Mouse (Mus musculus) liver, embryonic 13.5 days (tissue): ENCODE measurements around the gene Etnppl. TPM values are rescaled to one million over a fixed set of nuclear protein-coding genes. Genes with fewer than 3 reads are reported as not detected.

Experiments used
- ATAC-seq: fragments of 200-750 bp; cut with Nextera tagmentation; 2 replicates; pipeline ENCODE4 v1.8.0; 2017; ENCODE audit warnings: low read depth, mild to moderate bottlenecking, moderate number of reproducible peaks, moderate library complexity
- DNase-seq: peaks from one replicate; pipeline ENCODE4 v3.0.0; 2022
- H3K27ac ChIP-seq: fragments of 300-500 bp; sonication (generic); 2 replicates; pipeline ENCODE4 v1.5.1; 2015; ENCODE audit warnings: moderate library complexity, mild to moderate bottlenecking, inconsistent platforms
- H3K27me3 ChIP-seq: fragments of 300-500 bp; sonication (generic); 2 replicates; pipeline ENCODE4 v1.6.1; 2015; ENCODE audit warnings: mild to moderate bottlenecking, inconsistent platforms
- H3K36me3 ChIP-seq: fragments of 300-500 bp; sonication (generic); 2 replicates; pipeline ENCODE4 v1.6.1; 2015; ENCODE audit warnings: mild to moderate bottlenecking, inconsistent platforms
- H3K4me1 ChIP-seq: fragments of 300-500 bp; sonication (generic); replicated peaks from 2 replicates; pipeline ENCODE4 v1.6.1; 2015; ENCODE audit warnings: inconsistent platforms
- H3K4me2 ChIP-seq: fragments of 300-500 bp; sonication (generic); 2 replicates; pipeline ENCODE4 v1.6.1; 2015; ENCODE audit warnings: inconsistent platforms, mild to moderate bottlenecking, moderate library complexity
- H3K4me3 ChIP-seq: fragments of 300-500 bp; sonication (generic); replicated peaks from 2 replicates; pipeline ENCODE4 v1.5.1; 2015; ENCODE audit warnings: mild to moderate bottlenecking, inconsistent platforms
- H3K9ac ChIP-seq: fragments of 300-500 bp; sonication (generic); 2 replicates; pipeline ENCODE4 v1.6.1; 2015; ENCODE audit warnings: mild to moderate bottlenecking, inconsistent platforms
- H3K9me3 ChIP-seq: fragments of 300-500 bp; sonication (generic); replicated peaks from 2 replicates; pipeline ENCODE4 v1.6.1; 2016; ENCODE audit warnings: inconsistent platforms
- WGBS: fragments of 180-500 bp; shearing (Covaris S2); methylation state at CpG from one replicate; pipeline ENCODE4 v1.1.7; 2015; ENCODE audit not compliant: insufficient replicate concordance; 5-methylcytosine and 5-hydroxymethylcytosine counted together
- polyA plus RNA-seq: library from polyadenylated mRNA; unstranded; fragments of >200 nt; fragmentation: Nextera tagmentation; extraction: Ambion mirVana; gene quantifications from 2 replicates; pipeline ENCODE4 v1.2.1, GENCODE M21; 2015

Gene Etnppl
- polyA plus RNA-seq, result not detected in 2 replicates

- H3K36me3 ChIP-seq, result no peaks in the 10 kb centered on the region
These were observed at the start of gene Etnppl for GRCm38 (mm10) chr3:130617439-130617898. Gene Etnppl, plus strand, starts transcription at chr3:130617448.

GRCm38 (mm10) chr3:130568331-130569095, 48.7 kb upstream of the Etnppl start:
- WGBS, result 70% methylated on average over 16 of the region's 16 CpGs
- DNase-seq (no peak), ATAC-seq (no peak)
- Histone ChIP-seq H3K4me3 (no peak overlapping the region), H3K9ac (no peak overlapping the region), H3K27ac (peak overlapping the region; percentile 29; the same call in 1 of the 2 replicates), H3K9me3 (no peaks in the 10 kb centered on the region), H3K27me3 (no peaks in the 10 kb centered on the region), H3K4me2 (no peak overlapping the region), H3K4me1 (no peaks in the 10 kb centered on the region), H3K36me3 (no peaks in the 10 kb centered on the region)

More at GRCm38 (mm10) chr3:130617439-130617898, at the start of gene Etnppl:
- H3K4me2 ChIP-seq, result peak within 1 kb of the TSS; percentile 24
- DNase-seq (no peak), ATAC-seq (no peak)
- no peak within 1 kb of the TSS for H3K27ac ChIP-seq
- no peaks in the 10 kb centered on the region for H3K9me3 ChIP-seq
- H3K4me3 ChIP-seq, result no peak within 1 kb of the TSS
- no peak within 1 kb of the TSS for H3K9ac ChIP-seq
- H3K27me3 ChIP-seq, result 0 out of 2 replicates have a peak, but pooled peaks cover 4% of the 10 kb centered on the region
- WGBS, result 4% methylated on average over 10 of the region's 10 CpGs
- H3K4me1 ChIP-seq, result no peaks in the 10 kb centered on the region

- no peak overlapping the region for H3K27ac ChIP-seq
- H3K4me2 ChIP-seq, result no peak overlapping the region
- no peak for ATAC-seq
- no peak for DNase-seq
- H3K9me3 ChIP-seq, result no peaks in the 10 kb centered on the region
- no peaks in the 10 kb centered on the region for H3K4me1 ChIP-seq
- H3K4me3 ChIP-seq, result no peak overlapping the region
- H3K36me3 ChIP-seq, result no peaks in the 10 kb centered on the region
- H3K9ac ChIP-seq, result no peak overlapping the region
- WGBS, result 60% methylated on average over 5 of the region's 5 CpGs
- H3K27me3 ChIP-seq, result no peaks in the 10 kb centered on the region
These were observed 44.0 kb upstream of the Etnppl start for GRCm38 (mm10) chr3:130573243-130573642.

- H3K27ac ChIP-seq, result no peak overlapping the region
- H3K36me3 ChIP-seq, result no peaks in the 10 kb centered on the region
- H3K4me1 ChIP-seq, result no peaks in the 10 kb centered on the region
- ATAC-seq, result no peak
- no peak overlapping the region for H3K9ac ChIP-seq
- DNase-seq, result no peak
- H3K4me3 ChIP-seq, result no peak overlapping the region
- H3K9me3 ChIP-seq, result no peaks in the 10 kb centered on the region
- WGBS, result 17% methylated on average over 5 of the region's 5 CpGs
- no peak overlapping the region for H3K4me2 ChIP-seq
- no peaks in the 10 kb centered on the region for H3K27me3 ChIP-seq
These were observed 42.6 kb upstream of the Etnppl start for GRCm38 (mm10) chr3:130574652-130575051.

- Histone ChIP-seq H3K9me3 (no peaks in the 10 kb centered on the region), H3K27ac (no peak overlapping the region), H3K27me3 (no peaks in the 10 kb centered on the region), H3K4me3 (no peak overlapping the region), H3K4me2 (no peak overlapping the region), H3K36me3 (no peaks in the 10 kb centered on the region), H3K9ac (no peak overlapping the region), H3K4me1 (no peaks in the 10 kb centered on the region)
- DNase-seq (no peak), ATAC-seq (no peak)
- WGBS, result 44% methylated on average over 6 of the region's 6 CpGs
These were observed 40.6 kb upstream of the Etnppl start for GRCm38 (mm10) chr3:130576683-130577082.

- Histone ChIP-seq H3K9me3 (no peaks in the 10 kb centered on the region), H3K36me3 (no peaks in the 10 kb centered on the region), H3K9ac (no peak overlapping the region), H3K27ac (no peak overlapping the region), H3K4me1 (no peaks in the 10 kb centered on the region), H3K4me3 (no peak overlapping the region), H3K27me3 (no peaks in the 10 kb centered on the region), H3K4me2 (no peak overlapping the region)
- DNase-seq (no peak), ATAC-seq (no peak)
- 64% methylated on average over 17 of the region's 17 CpGs for WGBS
These were observed 37.7 kb upstream of the Etnppl start for GRCm38 (mm10) chr3:130579501-130579900.

GRCm38 (mm10) chr3:130581577-130581976, 35.7 kb upstream of the Etnppl start:
- H3K4me2 ChIP-seq, result no peak overlapping the region
- H3K9me3 ChIP-seq, result no peaks in the 10 kb centered on the region
- 49% methylated on average over 2 of the region's 2 CpGs for WGBS
- no peaks in the 10 kb centered on the region for H3K4me1 ChIP-seq
- no peak for ATAC-seq
- H3K9ac ChIP-seq, result no peak overlapping the region
- no peak for DNase-seq
- no peak overlapping the region for H3K27ac ChIP-seq
- H3K36me3 ChIP-seq, result no peaks in the 10 kb centered on the region
- H3K4me3 ChIP-seq, result no peak overlapping the region
- no peaks in the 10 kb centered on the region for H3K27me3 ChIP-seq

- no peak for ATAC-seq
- no peaks in the 10 kb centered on the region for H3K4me1 ChIP-seq
- H3K27ac ChIP-seq, result no peak overlapping the region
- H3K4me3 ChIP-seq, result no peak overlapping the region
- DNase-seq, result no peak
- H3K9me3 ChIP-seq, result no peaks in the 10 kb centered on the region
- H3K27me3 ChIP-seq, result no peaks in the 10 kb centered on the region
- no peak overlapping the region for H3K4me2 ChIP-seq
- WGBS, result 70% methylated on average over 13 of the region's 13 CpGs
- H3K36me3 ChIP-seq, result no peaks in the 10 kb centered on the region
- no peak overlapping the region for H3K9ac ChIP-seq
These were observed 34.2 kb upstream of the Etnppl start for GRCm38 (mm10) chr3:130582903-130583664.

- Histone ChIP-seq H3K36me3 (no peaks in the 10 kb centered on the region), H3K4me2 (no peak overlapping the region), H3K4me3 (no peak overlapping the region), H3K9me3 (no peaks in the 10 kb centered on the region), H3K27me3 (no peaks in the 10 kb centered on the region), H3K27ac (no peak overlapping the region), H3K4me1 (no peaks in the 10 kb centered on the region), H3K9ac (no peak overlapping the region)
- ATAC-seq (no peak), DNase-seq (no peak)
- WGBS, result 67% methylated on average over 7 of the region's 7 CpGs
These were observed 33.2 kb upstream of the Etnppl start for GRCm38 (mm10) chr3:130584007-130584406.

GRCm38 (mm10) chr3:130595050-130595449, 22.2 kb upstream of the Etnppl start:
- WGBS, result 34% methylated on average over 8 of the region's 8 CpGs
- H3K4me3 ChIP-seq, result no peak overlapping the region
- ATAC-seq, result 0 out of 2 replicates have a peak, but pooled peaks have one; percentile 34

GRCm38 (mm10) chr3:130601491-130601890, 15.8 kb upstream of the Etnppl start:
- H3K36me3 ChIP-seq, result no peaks in the 10 kb centered on the region
- no peak overlapping the region for H3K9ac ChIP-seq
- 57% methylated on average over 10 of the region's 10 CpGs for WGBS
- H3K4me2 ChIP-seq, result no peak overlapping the region
- H3K4me1 ChIP-seq, result no peaks in the 10 kb centered on the region
- DNase-seq, result no peak
- ATAC-seq, result no peak
- no peaks in the 10 kb centered on the region for H3K9me3 ChIP-seq
- no peak overlapping the region for H3K4me3 ChIP-seq
- H3K27me3 ChIP-seq, result no peaks in the 10 kb centered on the region
- no peak overlapping the region for H3K27ac ChIP-seq

More at GRCm38 (mm10) chr3:130595050-130595449, 22.2 kb upstream of the Etnppl start:
- H3K36me3 ChIP-seq, result no peaks in the 10 kb centered on the region
- no peak overlapping the region for H3K4me2 ChIP-seq
- H3K27me3 ChIP-seq, result no peaks in the 10 kb centered on the region
- H3K4me1 ChIP-seq, result peaks cover 6% of the 10 kb centered on the region; the same call in 1 of the 2 replicates
- no peak overlapping the region for H3K27ac ChIP-seq
- H3K9ac ChIP-seq, result no peak overlapping the region
- H3K9me3 ChIP-seq, result no peaks in the 10 kb centered on the region
- DNase-seq, result no peak
